Comparison of ENCODE assay signal across 8 mouse cellular contexts in the genomic region with DNA sequence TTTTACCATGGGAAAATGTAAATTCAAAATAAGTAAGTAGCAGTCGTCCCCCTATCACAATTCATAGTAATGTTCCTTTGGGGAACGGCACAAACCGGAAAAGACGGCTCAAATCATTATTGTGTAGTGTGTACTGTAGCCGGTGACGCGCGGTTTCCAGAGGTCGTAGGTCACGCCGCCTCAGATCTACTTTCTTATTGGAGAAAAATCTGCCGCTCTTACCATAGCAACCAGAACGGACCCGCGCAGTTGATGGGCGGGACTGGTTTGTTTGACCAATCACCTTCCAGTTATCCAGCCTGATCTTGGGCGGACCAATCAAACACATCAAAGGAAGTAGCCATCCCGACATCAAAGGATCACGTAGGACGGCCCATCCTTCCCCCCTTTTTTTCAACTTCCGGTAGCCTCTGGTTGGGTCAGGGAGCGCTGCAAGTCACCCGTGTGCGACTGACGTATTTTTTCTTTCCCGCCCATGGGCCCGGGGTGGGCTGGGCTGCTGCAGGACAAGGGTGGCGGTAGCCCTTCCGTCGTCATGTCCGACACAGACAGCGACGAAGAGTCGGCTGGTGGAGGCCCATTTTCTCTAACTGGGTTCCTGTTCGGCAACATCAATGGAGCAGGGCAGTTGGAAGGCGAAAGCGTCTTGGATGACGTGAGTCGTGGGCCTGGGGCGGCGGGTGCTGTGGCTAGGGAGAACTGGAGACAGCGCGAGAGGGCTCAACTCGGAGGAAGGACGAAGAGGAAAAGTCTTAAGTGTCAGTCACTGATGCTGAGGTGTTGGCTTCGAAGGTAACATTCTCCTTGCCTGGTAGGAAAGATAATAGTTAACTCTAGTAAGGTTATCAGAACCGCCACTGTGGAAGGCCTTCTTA. TPM values are rescaled to one million over a fixed set of nuclear protein-coding genes. Genes with fewer than 3 reads are reported as not detected.
A peak's percentile ranks its signal among the peaks of the same experiment; 100 is the strongest.
DNase-seq lines count a peak whose midpoint lies in the region; ATAC-seq and TF ChIP-seq lines count a peak whose summit lies in the region.

A gene (plus strand): TSS at position 388 of the 875 bp plus-strand sequence.

- H3K4me3 ChIP-seq in heart, embryonic 12.5 days: peak within 1 kb of the TSS; percentile 59
- peak within 1 kb of the TSS; percentile 52 for H3K4me3 ChIP-seq in kidney, postnatal 0 days (replicated peaks; ENCODE audit: low read depth, low read length)
- peak within 1 kb of the TSS; percentile 67 for H3K4me3 ChIP-seq in liver, embryonic 11.5 days (ENCODE audit: low read depth, low read length)
- H3K4me3 ChIP-seq in stomach, embryonic 14.5 days (ENCODE audit: low read depth, low read length): peak within 1 kb of the TSS; percentile 51

- H3K4me2 ChIP-seq in heart, embryonic 12.5 days: peak within 1 kb of the TSS; percentile 69
- peak within 1 kb of the TSS; percentile 48 for H3K4me2 ChIP-seq in kidney, postnatal 0 days (ENCODE audit: low read length)
- H3K4me2 ChIP-seq in liver, embryonic 11.5 days: peak within 1 kb of the TSS; percentile 71
- peak within 1 kb of the TSS; percentile 49 for H3K4me2 ChIP-seq in stomach, embryonic 14.5 days (replicated peaks; ENCODE audit: low read depth, low read length)

- WGBS in heart, embryonic 12.5 days: 12% methylated on average over 47 of the region's 47 CpGs
- WGBS in kidney, postnatal 0 days: 29% methylated on average over 47 of the region's 47 CpGs
- 12% methylated on average over 47 of the region's 47 CpGs for WGBS in liver, embryonic 11.5 days
- 20% methylated on average over 47 of the region's 47 CpGs for WGBS in stomach, embryonic 14.5 days

- no peaks in the 10 kb centered on the region for H3K9me3 ChIP-seq in heart, embryonic 12.5 days (replicated peaks)
- H3K9me3 ChIP-seq in kidney, postnatal 0 days (replicated peaks; ENCODE audit: low read length): no peaks in the 10 kb centered on the region
- H3K9me3 ChIP-seq in liver, embryonic 11.5 days (ENCODE audit: control insufficient read depth, low read length): no peaks in the 10 kb centered on the region
- no peaks in the 10 kb centered on the region for H3K9me3 ChIP-seq in stomach, embryonic 14.5 days (ENCODE audit: control insufficient read depth, low read depth, low read length)

- DNase-seq in CD4-positive helper T cell, adult 2 months (ENCODE audit: low read depth, low spot score): peak; percentile 97
- peak; percentile 96 for DNase-seq in brain, embryonic 18.5 days (ENCODE audit: low read depth, low spot score)
- DNase-seq in kidney, postnatal 0 days (ENCODE audit: low spot score): peak; percentile 97
- DNase-seq in liver, embryonic 11.5 days (ENCODE audit: low spot score): peak; percentile 83
- peak; percentile 95 for DNase-seq in naive thymus-derived CD4-positive, alpha-beta T cell, adult 2 months (ENCODE audit: low read depth)

- no peak for TF ChIP-seq CTCF in kidney, postnatal 0 days (IDR thresholded peaks at IDR 0.05; ENCODE audit: low read depth)

- ATAC-seq in erythroid progenitor cell, adult 5-6 weeks (replicated peaks; ENCODE audit: low FRiP score, poor library complexity, severe bottlenecking): peak; percentile 99
- peak; percentile 99 for ATAC-seq in heart, embryonic 12.5 days (ENCODE audit: insufficient number of reproducible peaks, low FRiP score)
- ATAC-seq in kidney, postnatal 0 days (replicated peaks; ENCODE audit: low FRiP score, low read depth): peak; percentile 98
- peak; percentile 98 for ATAC-seq in liver, embryonic 11.5 days (replicated peaks; ENCODE audit: low FRiP score)
- ATAC-seq in stomach, embryonic 14.5 days (ENCODE audit: insufficient number of reproducible peaks, insufficient read depth, low FRiP score, low read depth): peak; percentile 99

- H3K4me1 ChIP-seq in heart, embryonic 12.5 days (replicated peaks): no peaks in the 10 kb centered on the region
- H3K4me1 ChIP-seq in kidney, postnatal 0 days (replicated peaks; ENCODE audit: insufficient read depth, low read length): no peaks in the 10 kb centered on the region
- no peaks in the 10 kb centered on the region for H3K4me1 ChIP-seq in liver, embryonic 11.5 days (replicated peaks; ENCODE audit: control insufficient read depth, insufficient read depth, low read length)
- no peaks in the 10 kb centered on the region; the same call in 1 of the 2 replicates for H3K4me1 ChIP-seq in stomach, embryonic 14.5 days (ENCODE audit: control insufficient read depth, insufficient read depth, low read length)

- H3K36me3 ChIP-seq in heart, embryonic 12.5 days: peaks cover under 1% of the 10 kb centered on the region; the same call in 1 of the 2 replicates
- no peaks in the 10 kb centered on the region for H3K36me3 ChIP-seq in kidney, postnatal 0 days (ENCODE audit: insufficient read depth, low read length)
- no peaks in the 10 kb centered on the region for H3K36me3 ChIP-seq in liver, embryonic 11.5 days (ENCODE audit: control insufficient read depth, insufficient read depth, low read length)
- no peaks in the 10 kb centered on the region for H3K36me3 ChIP-seq in stomach, embryonic 14.5 days (ENCODE audit: control insufficient read depth, insufficient read depth, low read length)

- H3K27ac ChIP-seq in heart, embryonic 12.5 days (ENCODE audit: poor library complexity, severe bottlenecking): peak within 1 kb of the TSS; percentile 75
- H3K27ac ChIP-seq in kidney, postnatal 0 days: peak within 1 kb of the TSS; percentile 47; the same call in 1 of the 2 replicates
- H3K27ac ChIP-seq in liver, embryonic 11.5 days (ENCODE audit: low read depth, low read length): peak within 1 kb of the TSS; percentile 62; the same call in 1 of the 2 replicates
- peak within 1 kb of the TSS; percentile 58; the same call in 1 of the 2 replicates for H3K27ac ChIP-seq in stomach, embryonic 14.5 days (ENCODE audit: low read length)

- no peaks in the 10 kb centered on the region for H3K27me3 ChIP-seq in heart, embryonic 12.5 days (replicated peaks)
- no peaks in the 10 kb centered on the region for H3K27me3 ChIP-seq in kidney, postnatal 0 days (ENCODE audit: insufficient read depth, low read length)
- H3K27me3 ChIP-seq in liver, embryonic 11.5 days (replicated peaks; ENCODE audit: control insufficient read depth, insufficient read depth, low read length): no peaks in the 10 kb centered on the region
- no peaks in the 10 kb centered on the region for H3K27me3 ChIP-seq in stomach, embryonic 14.5 days (ENCODE audit: control insufficient read depth, insufficient read depth, low read length)

- H3K9ac ChIP-seq in heart, embryonic 12.5 days: peak within 1 kb of the TSS; percentile 76
- peak within 1 kb of the TSS; percentile 57 for H3K9ac ChIP-seq in kidney, postnatal 0 days (ENCODE audit: low read depth, low read length)
- H3K9ac ChIP-seq in liver, embryonic 11.5 days (ENCODE audit: low read depth, low read length): peak within 1 kb of the TSS; percentile 75
- H3K9ac ChIP-seq in stomach, embryonic 14.5 days (replicated peaks; ENCODE audit: low read depth, low read length): peak within 1 kb of the TSS; percentile 45

RNA-seq across cellular contexts. Expression of the gene that starts here (rescaled TPM):
- total RNA-seq in erythroid progenitor cell, adult 5-6 weeks (2015; ENCODE audit: low replicate concordance): 78.9 and 95.6 TPM in 2 replicates
- 129 and 147 TPM in 2 replicates for total RNA-seq in erythroid progenitor cell, adult 5-6 weeks (2017; ENCODE audit: low replicate concordance)
- polyA plus RNA-seq in heart, embryonic 12.5 days (2016; fragmentation: Nextera tagmentation; extraction: Ambion mirVana): 12.5 TPM in 2 replicates
- 5.2 and 5.9 TPM in 2 replicates for polyA plus RNA-seq in kidney, postnatal 0 days (2015; fragmentation: Nextera tagmentation; extraction: Ambion mirVana)
- polyA plus RNA-seq in liver, embryonic 11.5 days (2014; fragmentation: Nextera tagmentation; extraction: Ambion mirVana): 18.0 and 21.1 TPM in 2 replicates
- 19.7 and 20.5 TPM in 2 replicates for polyA plus RNA-seq in stomach, embryonic 14.5 days (2014; fragmentation: Nextera tagmentation; extraction: Ambion mirVana)

Comparison
In these comparisons a context has a peak if more than half of its experiments do, and no peak if none do; other contexts are left out.
1. Peak in every context shown above with its lines: DNase-seq, ATAC-seq, H3K4me3 ChIP-seq and H3K27ac ChIP-seq.